Mouse (Mus musculus): ENCODE measurements around the gene Nrk. TPM values are rescaled to one million over a fixed set of nuclear protein-coding genes. Genes with fewer than 3 reads are reported as not detected.

The Nrk gene
- not detected for total RNA-seq (2023)

GRCm38 (mm10) chrX:138914041-138914776, at the start of gene Nrk:
Gene Nrk, plus strand, starts transcription at chrX:138914430.

Other genes starting within 250 kb of the Nrk start
- not detected for gene Serpina7, start 170.8 kb downstream of the Nrk start, total RNA-seq (2023)
- gene 4930513O06Rik, start 171.8 kb downstream of the Nrk start, total RNA-seq (2023): not detected

Data from CD4-positive naive resting alpha-beta T cell, adult 76 days (primary cell).